ENCODE assay signal across 16 mouse cellular contexts in the genomic region with DNA sequence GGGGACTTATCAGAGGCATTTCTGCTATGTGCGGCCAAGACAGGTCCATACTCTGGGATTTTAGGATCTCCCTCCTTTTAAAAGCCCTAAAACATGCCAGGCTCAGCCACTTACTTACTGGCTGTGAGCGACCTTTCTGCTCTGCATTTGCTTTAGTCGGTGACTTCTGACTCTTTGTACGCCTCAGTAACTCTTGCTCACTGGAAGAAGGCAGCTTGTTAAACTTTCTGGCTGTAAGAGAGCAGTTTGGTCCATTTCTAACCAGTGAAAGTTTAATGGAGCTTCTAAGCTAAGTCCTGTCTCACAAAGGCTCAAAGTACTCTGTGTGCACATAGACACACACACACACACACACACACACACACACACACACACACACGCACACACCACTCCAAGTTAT. TPM values are rescaled to one million over a fixed set of nuclear protein-coding genes. Genes with fewer than 3 reads are reported as not detected.
"Had no signal": no experiment of that assay in that cellular context is flagged by ENCODE, and none has a peak within 500 bp of the region (broad histone marks: within the 10 kb centered on the region; RNA-seq: fewer than 3 reads in every experiment).

No protein-coding gene starts in this region.

- DNase-seq: liver, embryonic 13.5 days; lung, adult 2 months; thymus, adult 18-20 months; thymus, postnatal 14 days; thymus, postnatal 4 days had no signal

- H3K4me1 ChIP-seq: liver, embryonic 13.5 days; midbrain, embryonic 12.5 days; midbrain, embryonic 15.5 days; neural tube, embryonic 12.5 days; neural tube, embryonic 15.5 days had no signal

- H3K4me2 ChIP-seq: liver, embryonic 13.5 days; midbrain, embryonic 12.5 days; midbrain, embryonic 15.5 days; neural tube, embryonic 12.5 days; neural tube, embryonic 15.5 days had no signal

- H3K36me3 ChIP-seq: liver, embryonic 13.5 days; midbrain, embryonic 12.5 days; midbrain, embryonic 15.5 days; neural tube, embryonic 12.5 days; neural tube, embryonic 15.5 days had no signal

- H3K9ac ChIP-seq: liver, embryonic 13.5 days; midbrain, embryonic 12.5 days; midbrain, embryonic 15.5 days; neural tube, embryonic 12.5 days; neural tube, embryonic 15.5 days had no signal

- H3K4me3 ChIP-seq: liver, embryonic 13.5 days; midbrain, embryonic 12.5 days; midbrain, embryonic 15.5 days; neural tube, embryonic 12.5 days; neural tube, embryonic 15.5 days had no signal

- H3K9me3 ChIP-seq: liver, embryonic 13.5 days; midbrain, embryonic 12.5 days; midbrain, embryonic 15.5 days; neural tube, embryonic 12.5 days; neural tube, embryonic 15.5 days had no signal

- ATAC-seq: inflammation-experienced regulatory T-cells, adult 6 months; intestine, embryonic 16.5 days; midbrain, embryonic 15.5 days had no signal

- H3K27me3 ChIP-seq: liver, embryonic 13.5 days; midbrain, embryonic 12.5 days; midbrain, embryonic 15.5 days; neural tube, embryonic 12.5 days; neural tube, embryonic 15.5 days had no signal

- H3K27ac ChIP-seq: hindbrain, postnatal 0 days; liver, embryonic 13.5 days; macrophage; midbrain, embryonic 12.5 days; midbrain, embryonic 15.5 days; neural tube, embryonic 12.5 days; neural tube, embryonic 15.5 days had no signal

RNA-seq across cellular contexts. Expression of a gene that starts 22.8 kb away (rescaled TPM):
- polyA plus RNA-seq: liver, adult 2 months; liver, embryonic 16.5 days; macrophage; spleen, adult 2 months had no signal
